Mouse (Mus musculus): ENCODE measurements around the gene Cggbp1.

DNA sequence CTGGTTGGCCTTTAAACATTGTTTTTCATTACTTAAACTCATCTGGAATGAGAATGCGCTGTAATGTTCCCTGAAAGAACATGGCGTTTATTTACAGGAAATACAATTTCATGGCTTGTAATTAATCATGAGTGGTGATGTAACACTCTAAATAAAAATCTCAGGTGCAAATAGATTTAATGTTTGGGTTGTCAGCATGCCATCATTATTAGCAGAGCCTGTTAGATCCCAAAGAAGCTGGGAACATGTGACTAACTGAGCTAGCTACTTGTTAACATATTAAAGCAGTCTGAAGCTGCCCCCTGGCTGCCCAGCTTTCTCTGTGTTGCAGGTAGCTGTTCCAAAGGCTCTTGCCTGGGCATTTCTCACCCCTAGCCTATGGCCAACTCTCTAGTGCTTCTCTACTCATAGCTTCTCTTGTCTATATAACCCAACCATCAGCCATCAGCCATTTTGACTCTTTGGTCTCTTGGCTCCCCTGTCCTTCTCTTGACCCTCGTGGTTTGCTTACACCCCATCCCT is 26.9 kb downstream of the Cggbp1 start:
- TF ChIP-seq CTCF (IDR thresholded peaks at IDR 0.05; ENCODE audit: low read depth), result peak; percentile 44
- no peak for TF ChIP-seq EP300 (optimal IDR thresholded peaks at IDR 0.05)

Data from stomach, postnatal 0 days (tissue).